Mouse (Mus musculus) mouse embryonic stem cell (cell line): ENCODE results near the gene Nipa1.

Source experiments
- in situ Hi-C, 2 experiments: fragments of 300-500 bp; cut with MboI; formaldehyde crosslinking; loops; 1 replicate in 1 of 2; 3 replicates in 1 of 2; pipeline ENCODE4 v1.14.3; 2019 to 2020; ENCODE audit warnings: low sequenced_read_pairs in 2 of 2, low pct_unique_long_range_greater_than_20kb in 1 of 2, mixed read lengths in 1 of 2; ENCODE audit not compliant: unreplicated experiment in 1 of 2

Nipa1 gene

GRCm38 (mm10) chr7:56019930-56020253 is at the start of gene Nipa1:
TSS of gene Nipa1 (minus strand) at chr7:56019954.
- in situ Hi-C loops: no loop called here

- in situ Hi-C loops: no loop called here
Measured at GRCm38 (mm10) chr7:56066634-56067033, 46.9 kb upstream of the Nipa1 start.

- in situ Hi-C loops: no loop called here
Measured at GRCm38 (mm10) chr7:56066136-56066535, 46.4 kb upstream of the Nipa1 start.

- in situ Hi-C loops: no loop called here
Measured at GRCm38 (mm10) chr7:56064876-56065275, 45.1 kb upstream of the Nipa1 start.

- in situ Hi-C loops: no loop called here
Measured at GRCm38 (mm10) chr7:56055338-56055737, 35.6 kb upstream of the Nipa1 start.

- in situ Hi-C loops: no loop called here
Measured at GRCm38 (mm10) chr7:56052996-56053395, 33.2 kb upstream of the Nipa1 start.

GRCm38 (mm10) chr7:56050487-56050911 is 30.7 kb upstream of the Nipa1 start:
- in situ Hi-C loops: no loop called here

- in situ Hi-C loops: loop anchor here in 1 of 2 experiments (10.0 kb wide), 1 partner anchor 65 kb away; no protein-coding TSS in a partner anchor
Measured at GRCm38 (mm10) chr7:56049831-56050321, 30.1 kb upstream of the Nipa1 start, which contains the start of gene Herc2. TSS of gene Herc2 (plus strand) at chr7:56050196.

GRCm38 (mm10) chr7:56047178-56047577 is 27.4 kb upstream of the Nipa1 start:
- in situ Hi-C loops: loop anchor here in 1 of 2 experiments (10.0 kb wide), 1 partner anchor 62 kb away; no protein-coding TSS in a partner anchor

- in situ Hi-C loops: loop anchor here (5.0 to 10.0 kb wide), 2 partner anchors 57 to 59 kb away; no protein-coding TSS in a partner anchor
Measured at GRCm38 (mm10) chr7:56044267-56044629, 24.5 kb upstream of the Nipa1 start.

- in situ Hi-C loops: loop anchor here (5.0 to 10.0 kb wide), 2 partner anchors 56 to 59 kb away; no protein-coding TSS in a partner anchor
Measured at GRCm38 (mm10) chr7:56043577-56044266, 24.0 kb upstream of the Nipa1 start.

- in situ Hi-C loops: loop anchor here (5.0 to 10.0 kb wide), 2 partner anchors 55 to 58 kb away; no protein-coding TSS in a partner anchor
Measured at GRCm38 (mm10) chr7:56042353-56042752, 22.6 kb upstream of the Nipa1 start.

GRCm38 (mm10) chr7:56023586-56023985 is 3.8 kb upstream of the Nipa1 start:
- in situ Hi-C loops: no loop called here

- in situ Hi-C loops: no loop called here
Measured at GRCm38 (mm10) chr7:56018972-56019929, 503 bp downstream of the Nipa1 start.

- in situ Hi-C loops: no loop called here
Measured at GRCm38 (mm10) chr7:56018446-56018971, 1.2 kb downstream of the Nipa1 start.

- in situ Hi-C loops: no loop called here
Measured at GRCm38 (mm10) chr7:56017761-56018160, 2.0 kb downstream of the Nipa1 start.

GRCm38 (mm10) chr7:56015837-56016236 is 3.9 kb downstream of the Nipa1 start:
- in situ Hi-C loops: no loop called here

- in situ Hi-C loops: no loop called here
Measured at GRCm38 (mm10) chr7:56015172-56015571, 4.6 kb downstream of the Nipa1 start.
